Mouse (Mus musculus) c-Kit-positive CD71-positive TER-119-negative erythroid progenitor cells, embryonic 14.5 days (primary cell): ENCODE results near the gene Kcnj6.

ENCODE experiments used
- DNase-seq: peaks from one replicate; pipeline ENCODE4 v3.0.0-alpha.2; 2013; ENCODE audit warnings: low read depth

Kcnj6 gene

DNA sequence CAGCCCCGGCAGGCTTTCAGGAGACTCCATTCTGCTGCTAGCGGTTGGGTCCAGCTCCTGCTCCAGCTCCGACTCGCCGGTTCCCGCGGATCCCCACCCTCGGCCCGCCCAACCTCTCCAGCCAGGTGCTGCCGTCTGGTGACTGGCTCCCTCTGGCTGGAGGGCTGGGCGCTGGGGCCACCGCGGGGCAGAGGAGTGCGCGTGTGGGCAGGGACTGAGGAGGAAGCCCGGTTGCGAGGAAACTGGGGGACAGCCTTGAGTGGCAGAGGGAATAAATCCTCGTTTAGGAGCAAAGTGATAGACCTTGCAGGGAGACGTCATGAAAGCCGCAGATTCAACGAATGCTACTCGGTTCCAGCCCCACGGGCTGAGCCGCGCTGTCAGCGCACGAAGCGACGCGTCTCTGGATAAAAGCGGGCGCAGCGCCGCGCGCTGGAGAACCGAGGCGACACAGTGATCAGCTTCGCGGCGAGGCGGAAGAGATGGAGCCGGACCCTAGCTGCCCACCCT lies at the start of gene Kcnj6:
Gene Kcnj6, minus strand, starts transcription at position 362 of the 510 bp plus-strand sequence.
- DNase-seq = no peak

DNA sequence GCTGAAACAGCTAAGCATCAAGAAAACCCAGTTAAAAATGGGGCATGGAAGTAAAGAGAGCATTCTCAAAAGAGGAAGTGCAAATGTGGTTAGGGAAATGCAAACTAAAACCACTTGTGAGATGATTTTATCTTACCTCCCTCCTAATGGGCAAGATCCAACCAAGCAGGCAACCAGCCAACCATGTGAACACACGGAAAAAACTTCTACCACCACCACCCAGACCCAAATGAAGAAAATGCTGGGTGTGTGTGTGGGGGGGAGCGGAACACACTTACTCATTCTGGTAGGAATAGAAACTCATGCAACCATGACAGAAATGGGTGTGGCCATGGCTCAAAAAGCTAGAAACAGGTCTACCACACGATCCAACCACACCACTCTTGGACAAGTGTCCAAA lies 12.4 kb upstream of the Kcnj6 start:
- no peak for DNase-seq

DNA sequence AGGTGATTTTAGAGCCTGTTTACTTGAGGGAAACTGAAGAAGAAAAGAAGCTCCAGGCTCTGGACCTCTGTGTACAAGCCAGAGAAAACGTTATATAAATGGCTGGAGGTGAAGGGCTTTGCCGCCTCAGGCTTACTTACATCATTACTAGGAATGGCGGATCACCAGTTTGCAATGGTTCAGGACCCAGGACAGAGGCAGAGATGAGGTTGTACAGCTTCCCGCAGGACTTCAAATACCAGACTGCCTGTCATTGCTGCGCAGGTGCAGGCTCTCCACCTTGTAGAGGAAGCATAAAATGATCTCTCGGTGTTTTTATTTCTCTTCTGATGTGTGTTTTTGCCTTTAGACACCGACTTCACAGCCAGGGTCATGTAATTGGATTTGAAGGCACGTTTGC lies 7.1 kb upstream of the Kcnj6 start:
- no peak for DNase-seq

DNA sequence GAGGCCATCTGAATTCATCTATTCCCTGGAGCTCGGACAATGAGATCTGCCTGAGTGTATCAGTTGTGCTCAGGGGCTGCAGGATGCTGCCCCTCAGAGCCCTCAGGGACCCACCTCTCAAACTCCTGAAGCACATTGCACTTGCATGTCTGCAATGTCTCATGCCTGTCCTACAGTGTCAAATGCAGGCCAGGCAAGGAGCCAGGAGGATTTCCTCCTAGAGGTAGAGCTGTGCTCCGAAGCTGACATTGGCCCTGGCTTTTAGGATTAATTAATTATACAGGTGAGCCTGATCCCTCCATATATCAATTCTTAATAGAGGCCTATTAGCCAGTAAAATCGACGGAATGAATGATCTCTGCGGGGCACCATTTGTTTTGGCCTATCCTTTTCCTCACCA lies 2.0 kb upstream of the Kcnj6 start:
- DNase-seq = no peak

DNA sequence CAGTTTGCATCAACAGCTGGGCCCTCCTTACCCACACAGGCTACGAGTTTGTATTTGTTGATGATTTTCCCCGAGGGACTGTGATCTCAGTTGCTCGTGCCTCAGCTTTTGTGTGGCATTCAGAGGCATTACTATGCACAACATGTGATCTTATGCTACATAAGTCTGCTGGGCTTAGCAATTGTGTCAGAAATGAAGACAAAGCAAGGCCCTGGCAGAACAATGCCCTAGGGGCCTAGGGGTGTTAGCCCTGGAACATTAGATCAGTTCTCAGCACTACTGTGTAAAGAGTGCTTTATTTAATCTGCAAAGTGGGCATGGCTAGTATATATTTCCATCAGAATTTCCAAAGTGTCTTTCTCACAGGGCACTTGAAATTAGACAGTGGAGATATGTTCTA lies 1.5 kb upstream of the Kcnj6 start:
- no peak for DNase-seq

DNA sequence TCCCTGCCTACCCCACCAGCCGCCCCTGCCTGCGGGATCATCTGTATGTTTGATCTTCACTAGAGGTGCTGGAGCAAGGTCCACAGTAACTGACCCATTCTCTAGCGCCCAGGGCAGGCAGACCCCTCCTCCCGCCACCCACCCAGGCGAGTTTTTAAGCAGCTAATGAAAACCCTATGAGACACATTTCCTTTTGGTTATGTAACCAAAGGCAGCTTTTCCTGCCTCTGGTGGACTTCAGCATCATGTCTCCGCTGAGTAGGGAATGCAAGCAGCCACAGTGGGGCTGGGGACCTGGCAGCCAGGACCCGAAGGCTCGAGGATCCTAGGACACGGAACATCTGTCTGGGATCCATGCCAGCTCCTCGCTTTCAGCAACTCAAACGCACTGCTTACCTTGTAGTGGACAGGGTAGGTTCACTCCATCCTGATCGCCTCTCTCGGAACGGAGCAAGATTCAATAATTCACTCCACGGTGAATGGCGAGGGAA lies 665 bp downstream of the Kcnj6 start:
- DNase-seq = no peak

DNA sequence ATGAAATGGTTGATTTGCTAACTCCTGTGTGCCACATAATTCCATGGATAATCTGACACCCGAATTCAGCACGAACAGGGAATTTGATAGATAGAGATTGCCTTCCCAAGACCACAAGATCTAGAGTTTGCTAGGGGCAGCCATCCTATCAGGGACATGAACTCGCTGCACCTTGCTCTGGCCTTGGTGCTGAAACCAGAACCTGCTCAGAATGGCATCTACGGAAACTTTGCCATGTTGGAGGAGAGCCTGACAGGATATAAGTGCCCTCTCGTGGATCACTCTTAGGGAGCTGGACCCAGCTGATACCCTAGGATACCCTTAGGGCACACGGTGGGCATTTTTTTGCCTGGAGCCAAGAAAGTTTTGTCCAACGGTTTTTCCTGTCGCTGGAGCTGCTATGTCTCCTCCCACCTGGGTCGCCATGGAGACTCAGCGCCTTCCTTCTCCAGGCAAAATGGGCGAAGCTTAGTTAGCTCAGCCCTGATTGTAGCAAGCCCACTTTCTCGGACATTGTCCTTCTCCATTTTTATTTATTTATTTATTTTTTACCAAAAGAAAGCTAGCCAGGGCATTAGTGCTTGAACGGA lies 1.9 kb downstream of the Kcnj6 start:
- DNase-seq = no peak

DNA sequence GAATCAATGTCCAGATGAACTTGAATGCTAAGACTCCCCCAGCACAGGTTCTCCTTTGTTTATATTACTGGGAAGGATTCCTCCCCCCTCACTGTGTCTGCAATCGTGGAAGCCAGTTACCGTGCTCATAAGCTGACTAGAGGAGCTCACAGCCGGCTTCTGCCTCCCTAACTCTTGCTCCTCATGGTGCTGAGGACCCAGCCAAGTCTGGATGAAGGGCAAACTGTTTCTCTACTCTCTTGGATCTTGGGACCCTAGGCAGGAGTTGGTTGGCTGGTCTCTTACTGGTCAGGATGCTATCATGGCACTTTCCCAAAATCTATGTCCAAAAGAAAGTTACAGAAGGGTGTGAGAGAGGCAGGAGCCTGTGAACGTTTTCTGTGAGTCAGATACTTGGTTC lies 2.6 kb downstream of the Kcnj6 start:
- DNase-seq = no peak

DNA sequence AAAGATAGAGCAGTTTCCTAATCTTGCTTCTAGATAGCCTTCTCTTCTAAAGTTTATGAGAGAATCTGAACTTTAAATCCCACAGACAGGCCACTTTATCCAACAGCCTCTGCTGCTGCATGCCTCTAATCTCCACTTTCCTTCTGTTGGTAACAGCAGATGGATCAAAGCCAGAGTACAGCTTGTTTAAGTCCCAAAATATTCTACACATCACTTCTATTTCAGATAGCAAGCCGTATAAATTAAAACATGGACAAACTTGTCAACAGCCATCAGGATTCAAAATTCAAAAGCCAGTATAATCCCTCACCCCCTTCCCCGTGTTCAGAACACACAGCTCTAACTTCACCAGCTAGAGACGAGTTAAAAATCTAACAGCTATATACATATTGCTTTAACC lies 3.4 kb downstream of the Kcnj6 start:
- no peak for DNase-seq

DNA sequence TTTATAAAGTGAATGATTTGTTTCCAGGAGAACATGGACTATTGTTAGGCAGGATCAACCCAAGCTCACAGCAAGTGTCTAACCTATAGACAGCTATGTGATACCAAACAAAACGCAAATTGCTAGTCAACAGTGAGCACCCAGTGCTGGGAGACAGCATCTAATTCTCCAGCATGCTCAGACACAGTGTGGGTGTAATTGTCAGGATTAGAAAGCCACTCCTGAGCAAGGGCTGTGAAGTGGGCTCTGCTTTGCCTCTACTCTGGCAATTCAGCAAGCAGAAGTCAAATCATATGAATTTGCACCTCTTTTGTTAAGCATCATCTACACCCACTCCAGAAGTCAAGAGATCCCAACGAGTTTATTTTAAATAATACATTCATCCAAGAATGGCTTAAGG lies 7.4 kb downstream of the Kcnj6 start:
- DNase-seq = no peak

DNA sequence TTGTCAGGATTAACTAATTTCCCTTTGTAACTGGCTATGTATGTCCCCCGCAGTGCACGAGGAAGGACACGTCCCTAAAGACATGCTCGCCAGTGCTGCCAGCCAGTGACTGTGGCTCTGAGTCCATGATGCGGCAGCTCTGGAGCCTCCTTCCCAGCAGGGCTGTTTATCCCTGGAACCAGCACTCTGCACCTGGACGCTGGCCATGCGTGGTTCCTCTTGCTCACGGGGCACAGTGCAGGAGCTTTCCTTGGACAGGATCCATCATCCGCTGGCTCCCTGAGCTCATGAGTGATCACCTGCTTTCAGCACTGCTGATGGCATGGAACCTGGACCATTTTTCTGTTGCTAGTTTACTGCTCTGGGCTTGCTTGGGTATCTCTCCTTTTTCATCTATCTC lies 10.8 kb downstream of the Kcnj6 start:
- DNase-seq = no peak

DNA sequence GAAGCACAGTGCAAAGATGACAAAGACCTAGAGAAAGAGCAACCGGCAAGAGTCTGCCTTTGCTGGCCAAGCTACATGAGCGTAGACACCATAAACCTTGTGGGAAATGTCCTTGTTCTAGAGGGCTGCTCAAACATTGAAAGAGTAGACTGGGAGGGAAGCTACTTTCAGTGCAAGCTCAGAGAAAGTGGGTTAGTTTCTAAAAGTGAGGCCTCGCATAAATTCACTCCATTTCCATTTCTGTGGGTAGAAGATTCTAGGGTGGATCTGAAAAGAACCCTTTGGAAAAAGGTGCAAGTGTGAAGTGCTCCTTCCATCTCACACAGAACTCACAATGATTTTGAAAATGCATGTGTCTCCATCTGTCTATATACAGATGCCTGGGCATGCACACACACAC lies 13.2 kb downstream of the Kcnj6 start:
- DNase-seq = no peak

DNA sequence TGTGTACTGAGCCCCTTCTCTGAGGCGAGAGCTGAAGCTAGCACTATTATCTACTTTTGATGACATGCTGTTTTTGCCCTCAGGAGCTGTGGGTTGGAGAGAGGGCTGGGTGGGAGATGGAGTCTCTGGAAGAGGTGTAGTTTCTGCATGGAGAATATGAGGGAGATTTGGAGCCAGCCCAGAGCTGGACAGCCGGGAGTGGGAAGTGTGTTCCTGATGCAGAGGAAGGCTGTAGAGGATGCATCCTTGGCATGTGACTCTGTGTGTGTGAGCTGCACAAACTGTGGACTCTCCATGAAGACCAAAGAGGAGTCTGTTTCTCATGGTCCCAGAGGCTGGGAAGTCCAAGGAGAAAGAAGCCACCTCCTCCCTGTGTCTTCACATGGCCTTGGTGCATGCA lies 17.1 kb downstream of the Kcnj6 start:
- no peak for DNase-seq

DNA sequence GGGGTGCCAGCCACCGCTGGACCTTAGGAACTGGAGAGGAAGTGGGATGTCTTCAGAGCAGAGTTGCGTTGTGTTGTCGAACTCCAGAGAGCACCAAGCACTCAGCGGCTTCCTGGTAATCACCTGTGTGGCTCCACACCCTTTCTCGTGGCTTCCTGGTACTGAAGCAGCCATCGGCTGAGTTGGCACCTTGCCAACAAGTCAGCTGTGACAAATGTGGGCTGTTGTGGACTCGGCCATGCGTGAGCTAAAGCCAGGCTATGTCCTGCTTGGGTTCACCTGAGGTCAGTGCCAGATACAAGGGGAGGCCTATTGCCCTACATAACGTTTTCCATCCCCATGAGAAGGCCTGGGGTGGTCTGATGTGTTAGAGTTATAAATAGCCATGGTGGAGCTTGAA lies 18.0 kb downstream of the Kcnj6 start:
- DNase-seq = no peak

DNA sequence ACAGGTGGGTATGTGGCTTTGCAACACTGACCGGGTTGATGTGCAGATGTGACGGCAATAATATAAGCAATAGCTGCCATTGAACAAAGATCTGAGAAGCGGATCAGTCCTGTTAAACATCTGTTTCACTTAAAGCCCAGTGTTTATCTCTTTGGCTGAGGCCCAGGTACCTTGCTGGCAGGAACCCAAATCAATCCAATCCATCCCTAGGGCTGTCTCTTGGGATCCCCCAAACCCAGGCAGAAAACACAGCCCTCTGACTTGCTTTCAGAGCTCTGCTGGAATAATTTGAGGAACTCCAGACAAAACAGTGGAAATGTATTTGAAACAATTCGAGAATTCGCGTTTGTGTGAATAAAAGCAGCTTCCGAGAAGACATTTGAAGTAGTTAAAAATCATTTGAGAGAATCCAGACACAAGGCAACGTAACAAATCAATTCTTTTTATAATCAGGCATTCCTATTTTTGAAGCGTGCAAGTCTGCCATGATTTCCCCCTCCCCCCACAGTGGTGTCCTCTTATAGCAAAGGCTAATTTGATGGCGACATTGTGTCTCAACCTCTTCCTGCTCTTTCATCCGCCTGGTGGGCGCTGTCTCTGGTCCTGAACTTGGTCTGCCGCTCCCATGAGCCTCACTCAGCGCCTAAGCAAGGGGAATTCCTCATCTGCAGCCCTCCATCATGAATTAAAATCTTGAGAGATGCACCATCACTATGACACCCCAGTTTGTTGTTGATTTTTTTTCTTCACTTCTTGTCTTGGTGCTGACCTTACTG lies 25.2 kb downstream of the Kcnj6 start:
- no peak for DNase-seq

DNA sequence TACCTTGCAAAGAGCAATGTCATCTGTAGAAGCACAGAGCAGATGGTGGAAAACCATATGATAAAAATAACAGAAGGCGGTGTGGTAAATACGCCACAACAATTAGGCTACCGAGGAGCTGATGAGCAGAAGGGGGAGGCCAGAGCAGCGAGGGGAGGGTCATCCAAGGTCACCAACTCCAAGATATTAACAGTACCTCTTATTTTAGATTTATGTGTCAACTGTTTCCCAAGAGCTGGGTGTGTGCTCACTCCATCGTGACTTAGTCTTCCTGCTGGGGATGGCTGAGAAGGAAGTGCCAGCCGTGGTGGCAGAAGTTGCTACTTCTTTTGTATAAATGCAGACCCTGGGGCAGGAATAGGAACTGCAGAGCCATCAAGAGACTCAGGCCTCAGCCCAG lies 28.6 kb downstream of the Kcnj6 start:
- DNase-seq = no peak

DNA sequence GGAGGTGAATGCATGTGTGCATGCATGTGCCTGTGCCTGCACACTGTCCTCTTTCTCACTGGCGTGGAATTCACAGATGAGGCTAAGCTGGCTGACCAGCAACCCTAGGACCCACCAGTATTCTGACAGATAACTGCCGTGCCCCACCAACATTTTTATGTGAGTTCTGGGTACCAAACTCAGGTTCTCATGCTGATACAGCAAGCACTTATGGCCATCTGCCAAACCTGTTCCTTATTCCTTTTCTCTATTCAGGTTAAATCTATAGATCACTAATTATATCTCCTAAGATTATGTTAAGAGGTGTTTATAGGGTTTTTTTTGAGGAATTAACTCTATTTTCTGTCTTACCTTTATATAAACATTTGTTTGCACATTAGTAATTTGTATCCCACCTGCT lies 29.0 kb downstream of the Kcnj6 start:
- no peak for DNase-seq

DNA sequence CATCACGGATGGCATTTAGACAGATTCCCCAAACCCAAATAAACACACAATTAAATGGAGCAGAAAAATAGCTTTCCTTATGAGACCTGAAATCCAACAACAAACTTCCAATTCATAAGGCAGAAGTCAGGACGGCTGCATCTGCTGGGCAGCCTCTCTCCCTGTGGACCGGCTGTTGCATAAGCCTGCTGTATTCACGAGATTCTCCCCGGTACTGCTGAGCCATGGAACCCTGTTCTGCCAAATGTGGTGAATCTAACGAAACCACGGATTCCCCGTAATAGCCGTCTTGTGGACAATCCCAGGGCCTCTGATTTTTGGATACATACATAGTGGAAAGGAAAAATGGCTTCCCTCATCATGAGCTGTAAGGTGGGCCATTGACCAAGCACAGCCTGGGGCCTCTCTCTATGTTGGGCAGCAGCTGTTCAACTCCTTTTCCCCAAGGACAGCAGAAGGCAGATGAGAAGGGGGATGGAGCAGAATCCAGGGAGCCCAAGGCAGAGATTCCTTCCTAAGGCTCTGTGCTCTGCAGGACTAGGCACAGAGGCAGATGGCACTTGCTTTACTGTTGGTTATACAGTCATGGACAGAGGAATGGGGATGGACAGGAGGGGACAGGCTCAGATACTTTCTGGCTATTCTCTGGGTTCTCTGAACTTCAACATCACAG lies 40.2 kb downstream of the Kcnj6 start:
- DNase-seq = no peak

DNA sequence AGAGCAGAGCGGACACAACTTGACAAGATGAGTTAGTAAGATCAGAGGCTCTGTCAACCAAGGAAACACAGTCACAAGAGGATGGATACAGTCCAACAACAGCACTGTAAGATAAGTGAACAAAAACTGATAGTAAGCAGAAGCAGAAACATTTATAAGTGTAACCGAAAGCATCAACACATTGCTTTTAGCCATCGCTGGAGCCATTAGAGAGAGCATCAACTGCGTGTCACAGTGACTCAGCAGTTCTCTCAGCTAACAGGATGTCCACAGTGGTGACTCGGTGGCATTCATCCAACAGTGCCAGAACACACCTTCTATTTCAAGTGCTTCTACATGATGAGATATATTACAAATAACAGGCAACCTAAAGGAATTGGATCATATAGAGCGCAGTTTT lies 41.1 kb downstream of the Kcnj6 start:
- no peak for DNase-seq

DNA sequence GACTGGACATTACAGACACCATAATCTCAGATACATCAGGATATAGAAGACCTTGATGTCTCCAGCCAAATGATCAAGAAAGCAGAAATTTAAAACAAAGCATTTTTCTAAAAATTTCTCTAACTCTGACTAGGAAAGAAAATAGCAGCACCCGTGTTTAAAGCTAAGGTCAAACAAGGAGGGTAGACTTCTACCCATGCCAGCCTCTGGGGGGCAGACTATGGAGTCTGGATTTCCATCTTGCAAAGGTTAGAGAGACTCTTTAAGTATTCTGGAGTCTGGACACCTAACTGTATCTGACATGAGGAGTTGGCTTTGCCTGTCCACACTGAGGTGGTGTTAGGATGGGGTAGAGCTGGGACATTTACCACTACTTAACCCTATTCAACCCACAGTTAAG lies 44.2 kb downstream of the Kcnj6 start:
- DNase-seq = no peak

DNA sequence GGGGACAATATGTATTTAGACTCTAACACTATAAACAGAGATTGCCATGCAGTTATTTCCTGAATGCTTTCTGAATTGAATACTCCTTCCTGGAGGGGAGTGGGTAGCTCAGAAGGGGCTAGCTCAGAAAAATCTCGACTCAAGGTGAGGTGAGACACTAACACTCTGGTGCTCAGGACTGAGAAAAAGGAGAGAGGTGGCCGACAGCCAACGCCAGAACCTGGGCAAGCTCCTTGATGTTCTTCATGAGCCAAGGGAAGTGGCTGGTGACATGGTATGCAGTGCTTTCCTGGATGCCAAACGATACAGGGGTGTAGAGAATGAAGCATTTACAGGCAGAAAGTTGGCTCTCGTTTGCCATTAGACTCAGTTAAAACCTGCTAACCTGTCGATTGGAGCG lies 48.3 kb downstream of the Kcnj6 start:
- DNase-seq = no peak

DNA sequence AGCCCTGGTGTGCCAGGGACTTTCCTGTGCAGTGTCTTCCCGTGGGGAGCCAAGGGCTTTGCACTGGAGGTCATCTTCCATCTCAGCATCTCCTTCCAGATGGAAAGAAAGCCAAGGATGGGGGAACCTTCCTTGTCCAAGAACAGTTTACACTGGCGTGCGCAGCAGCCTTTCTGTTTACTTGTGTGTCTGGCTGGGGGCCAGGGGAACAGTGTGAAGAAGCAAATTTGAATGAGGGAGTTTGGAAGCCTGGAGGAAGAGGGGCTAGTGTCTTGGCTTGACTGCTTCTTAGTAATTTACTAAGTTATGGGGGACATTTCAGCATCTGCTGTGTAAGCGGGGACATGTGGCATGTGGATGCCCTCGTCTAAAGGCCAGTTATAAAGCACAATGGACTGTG lies 50.7 kb downstream of the Kcnj6 start:
- no peak for DNase-seq

DNA sequence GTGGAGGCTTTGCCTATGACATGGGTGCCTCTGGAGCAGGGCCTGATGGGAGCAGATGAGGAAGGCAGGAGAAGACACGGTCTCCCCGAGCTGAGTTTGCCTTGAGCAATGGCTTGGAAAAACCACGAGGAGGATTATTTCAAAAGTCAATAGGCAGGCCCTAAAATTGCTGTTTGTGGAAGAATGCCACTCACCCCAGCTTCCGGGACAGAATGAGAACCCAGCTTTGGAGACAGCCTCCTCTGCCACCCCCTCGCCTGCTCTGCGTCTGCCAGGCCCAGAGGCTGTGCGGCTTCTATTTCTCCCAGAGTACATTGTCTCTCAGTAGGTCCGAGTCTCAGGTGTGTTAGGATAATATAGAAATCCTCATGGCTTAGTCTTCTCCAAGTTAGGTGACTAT lies 64.8 kb downstream of the Kcnj6 start:
- no peak for DNase-seq
